Mouse (Mus musculus) forebrain, embryonic 11.5 days (tissue): ENCODE results near the gene Cd8a. TPM values are rescaled to one million over a fixed set of nuclear protein-coding genes. Genes with fewer than 3 reads are reported as not detected.

Experiments
- ATAC-seq: fragments of 200-750 bp; cut with Nextera tagmentation; replicated peaks from 2 replicates; pipeline ENCODE4 v1.8.0; 2017; ENCODE audit warnings: moderate TSS enrichment; ENCODE audit not compliant: low FRiP score
- DNase-seq: peaks from one replicate; pipeline ENCODE4 v3.0.0-alpha.2; 2017; ENCODE audit warnings: low spot score
- H3K27ac ChIP-seq: fragments of 300-500 bp; sonication (generic); 2 replicates; pipeline ENCODE4 v1.5.1; 2014; ENCODE audit warnings: low read depth, low read length
- H3K27me3 ChIP-seq: fragments of 300-500 bp; sonication (generic); 2 replicates; pipeline ENCODE4 v1.6.1; 2014; ENCODE audit warnings: mild to moderate bottlenecking, low read length, mixed read lengths; ENCODE audit not compliant: control insufficient read depth, insufficient read depth
- H3K36me3 ChIP-seq: fragments of 300-500 bp; sonication (generic); 2 replicates; pipeline ENCODE4 v1.6.1; 2014; ENCODE audit warnings: mild to moderate bottlenecking, low read length, moderate library complexity, mixed read lengths; ENCODE audit not compliant: control insufficient read depth, insufficient read depth
- H3K4me1 ChIP-seq: fragments of 300-500 bp; sonication (generic); replicated peaks from 2 replicates; pipeline ENCODE4 v1.6.1; 2014; ENCODE audit warnings: low read length, mixed read lengths; ENCODE audit not compliant: control insufficient read depth, insufficient read depth
- H3K4me2 ChIP-seq: fragments of 300-500 bp; sonication (generic); 2 replicates; pipeline ENCODE4 v1.6.1; 2014; ENCODE audit warnings: low read depth, mild to moderate bottlenecking, low read length, moderate library complexity, mixed read lengths; ENCODE audit not compliant: severe bottlenecking
- H3K4me3 ChIP-seq: fragments of 300-500 bp; sonication (generic); 2 replicates; pipeline ENCODE4 v1.5.1; 2014; ENCODE audit warnings: low read depth, low read length
- H3K9ac ChIP-seq: fragments of 300-500 bp; sonication (generic); 2 replicates; pipeline ENCODE4 v1.6.1; 2014; ENCODE audit warnings: low read length
- H3K9me3 ChIP-seq: fragments of 300-500 bp; sonication (generic); 2 replicates; pipeline ENCODE4 v1.6.1; 2016; ENCODE audit warnings: low read length, mixed read lengths; ENCODE audit not compliant: control insufficient read depth
- WGBS: fragments of 180-500 bp; shearing (Covaris S2); extraction: QIAGEN DNeasy Blood & Tissue Kit; methylation state at CpG from one replicate; pipeline ENCODE4 v1.1.7; 2014; 5-methylcytosine and 5-hydroxymethylcytosine counted together
- polyA plus RNA-seq: library from polyadenylated mRNA; unstranded; fragments of >200 nt; fragmentation: Nextera tagmentation; extraction: Ambion mirVana; gene quantifications from 2 replicates; pipeline ENCODE4 v1.2.1, GENCODE M21; 2014

The Cd8a gene
- polyA plus RNA-seq, 1 experiment from 2014 or later, result not detected

- H3K4me1 ChIP-seq, result no peaks in the 10 kb centered on the region
- H3K27me3 ChIP-seq, result no peaks in the 10 kb centered on the region
- no peaks in the 10 kb centered on the region for H3K9me3 ChIP-seq
- no peak overlapping the region for H3K27ac ChIP-seq
- ATAC-seq, result no peak
- H3K9ac ChIP-seq, result no peak overlapping the region
- no peaks in the 10 kb centered on the region for H3K36me3 ChIP-seq
- no peak for DNase-seq
- no peak overlapping the region for H3K4me2 ChIP-seq
- WGBS, result 97% methylated on average over 8 of the region's 8 CpGs
- no peak overlapping the region for H3K4me3 ChIP-seq
Measured at GRCm38 (mm10) chr6:71337666-71338065, 35.6 kb upstream of the Cd8a start.

- DNase-seq (no peak), ATAC-seq (no peak)
- Histone ChIP-seq H3K4me1 (no peaks in the 10 kb centered on the region), H3K4me3 (no peak overlapping the region), H3K27ac (no peak overlapping the region), H3K4me2 (no peak overlapping the region), H3K9me3 (no peaks in the 10 kb centered on the region), H3K27me3 (no peaks in the 10 kb centered on the region), H3K36me3 (no peaks in the 10 kb centered on the region), H3K9ac (no peak overlapping the region)
- WGBS, result 90% methylated on average over 3 of the region's 3 CpGs
Measured at GRCm38 (mm10) chr6:71338941-71339340, 34.3 kb upstream of the Cd8a start.

GRCm38 (mm10) chr6:71339351-71339750, 33.9 kb upstream of the Cd8a start:
- H3K36me3 ChIP-seq, result no peaks in the 10 kb centered on the region
- DNase-seq (no peak), ATAC-seq (no peak)
- H3K27ac ChIP-seq, result no peak overlapping the region
- H3K4me3 ChIP-seq, result no peak overlapping the region
- H3K4me2 ChIP-seq, result no peak overlapping the region
- no peaks in the 10 kb centered on the region for H3K27me3 ChIP-seq
- H3K9me3 ChIP-seq, result no peaks in the 10 kb centered on the region
- H3K4me1 ChIP-seq, result no peaks in the 10 kb centered on the region
- H3K9ac ChIP-seq, result no peak overlapping the region
- WGBS, result 83% methylated on average over 4 of the region's 4 CpGs

- H3K9ac ChIP-seq, result no peak overlapping the region
- 89% methylated on average over 9 of the region's 9 CpGs for WGBS
Measured at GRCm38 (mm10) chr6:71341179-71341578, 32.0 kb upstream of the Cd8a start.

GRCm38 (mm10) chr6:71348006-71348405, 25.2 kb upstream of the Cd8a start:
- no peak for ATAC-seq

More at GRCm38 (mm10) chr6:71341179-71341578, 32.0 kb upstream of the Cd8a start:
- DNase-seq (no peak), ATAC-seq (no peak)
- no peaks in the 10 kb centered on the region for H3K9me3 ChIP-seq
- no peak overlapping the region for H3K4me2 ChIP-seq
- no peaks in the 10 kb centered on the region for H3K4me1 ChIP-seq
- H3K27ac ChIP-seq, result no peak overlapping the region
- H3K4me3 ChIP-seq, result no peak overlapping the region
- H3K27me3 ChIP-seq, result no peaks in the 10 kb centered on the region
- H3K36me3 ChIP-seq, result no peaks in the 10 kb centered on the region

GRCm38 (mm10) chr6:71351201-71351600, 22.0 kb upstream of the Cd8a start:
- no peak overlapping the region for H3K4me3 ChIP-seq
- DNase-seq, result no peak
- H3K27me3 ChIP-seq, result no peaks in the 10 kb centered on the region
- H3K36me3 ChIP-seq, result no peaks in the 10 kb centered on the region
- no peak overlapping the region for H3K27ac ChIP-seq
- 88% methylated on average over 3 of the region's 3 CpGs for WGBS
- H3K9me3 ChIP-seq, result peaks cover 3% of the 10 kb centered on the region; the same call in 1 of the 2 replicates
- no peak overlapping the region for H3K9ac ChIP-seq
- no peaks in the 10 kb centered on the region for H3K4me1 ChIP-seq
- H3K4me2 ChIP-seq, result no peak overlapping the region
- ATAC-seq, result no peak

More at GRCm38 (mm10) chr6:71348006-71348405, 25.2 kb upstream of the Cd8a start:
- 97% methylated on average over 9 of the region's 9 CpGs for WGBS
- H3K9me3 ChIP-seq, result peaks cover 3% of the 10 kb centered on the region; the same call in 1 of the 2 replicates
- no peak overlapping the region for H3K27ac ChIP-seq
- H3K4me3 ChIP-seq, result no peak overlapping the region
- H3K36me3 ChIP-seq, result no peaks in the 10 kb centered on the region
- H3K9ac ChIP-seq, result no peak overlapping the region
- H3K27me3 ChIP-seq, result no peaks in the 10 kb centered on the region
- no peak overlapping the region for H3K4me2 ChIP-seq
- no peaks in the 10 kb centered on the region for H3K4me1 ChIP-seq
- no peak for DNase-seq

- Histone ChIP-seq H3K27me3 (no peaks in the 10 kb centered on the region), H3K9me3 (peaks cover 3% of the 10 kb centered on the region; the same call in 1 of the 2 replicates), H3K4me1 (no peaks in the 10 kb centered on the region), H3K4me2 (no peak overlapping the region), H3K9ac (no peak overlapping the region), H3K27ac (no peak overlapping the region), H3K36me3 (no peaks in the 10 kb centered on the region), H3K4me3 (no peak overlapping the region)
- 93% methylated on average over 6 of the region's 6 CpGs for WGBS
- no peak for DNase-seq
- ATAC-seq, result no peak
Measured at GRCm38 (mm10) chr6:71352201-71352600, 21.0 kb upstream of the Cd8a start.

- Histone ChIP-seq H3K27me3 (no peaks in the 10 kb centered on the region), H3K4me2 (no peak overlapping the region), H3K27ac (no peak overlapping the region), H3K9me3 (peaks cover under 1% of the 10 kb centered on the region; the same call in 1 of the 2 replicates), H3K36me3 (no peaks in the 10 kb centered on the region), H3K4me3 (no peak overlapping the region), H3K9ac (no peak overlapping the region), H3K4me1 (no peaks in the 10 kb centered on the region)
- ATAC-seq (no peak), DNase-seq (no peak)
- WGBS, result 87% methylated on average over 10 of the region's 10 CpGs
Measured at GRCm38 (mm10) chr6:71352866-71353427, 20.3 kb upstream of the Cd8a start.

- 76% methylated on average over 2 of the region's 2 CpGs for WGBS
- Histone ChIP-seq H3K27ac (no peak overlapping the region), H3K4me3 (no peak overlapping the region), H3K27me3 (no peaks in the 10 kb centered on the region), H3K4me2 (no peak overlapping the region), H3K36me3 (no peaks in the 10 kb centered on the region), H3K9ac (no peak overlapping the region), H3K9me3 (no peaks in the 10 kb centered on the region), H3K4me1 (no peaks in the 10 kb centered on the region)
- no peak for ATAC-seq
- DNase-seq, result no peak
Measured at GRCm38 (mm10) chr6:71353722-71354121, 19.5 kb upstream of the Cd8a start.
